24 mouse cellular contexts compared by ENCODE assay signal in genomic region chr6:86623201-86623600, GRCm38 (mm10). TPM values are rescaled to one million over a fixed set of nuclear protein-coding genes. Genes with fewer than 3 reads are reported as not detected.
DNase-seq lines count a peak whose midpoint lies in the region; ATAC-seq lines count a peak whose summit lies in the region.
"Had no signal": no experiment of that assay in that cellular context is flagged by ENCODE, and none has a peak within 500 bp of the region (broad histone marks: within the 10 kb centered on the region; RNA-seq: fewer than 3 reads in every experiment).

No protein-coding gene starts in this region.

- H3K27me3 ChIP-seq in limb, embryonic 10.5 days (ENCODE audit: low read depth, poor library complexity, severe bottlenecking), result peaks cover 11% of the 10 kb centered on the region; the same call in 1 of the 2 replicates
- H3K27me3 ChIP-seq in forebrain, embryonic 12.5 days, result no peaks in the 10 kb centered on the region
- H3K27me3 ChIP-seq: embryonic facial prominence, embryonic 12.5 days; hindbrain, embryonic 12.5 days; Patski had no signal

- WGBS in limb, embryonic 10.5 days, result 87% methylated on average over 4 of the region's 4 CpGs
- 82% methylated on average over 4 of the region's 4 CpGs for WGBS in forebrain, embryonic 12.5 days

- no peak for ATAC-seq in forebrain, embryonic 12.5 days (ENCODE audit: low FRiP score)
- ATAC-seq: activated CD4-positive, CD25-positive, alpha-beta regulatory T cell, adult 4 months; forebrain, embryonic 16.5 days; hindbrain, embryonic 16.5 days; inflammation-experienced regulatory T-cells, adult 6 months; intestine, postnatal 0 days; Patski had no signal

- DNase-seq in cerebellum, adult 18-20 months, result peak; percentile 30 to 32
- DNase-seq in cerebellum, adult 11 months, result no peak
- DNase-seq in cerebellum, adult 8-10 months, result peak; percentile 18
- DNase-seq in cerebellum, postnatal 10 days, result peak; percentile 37 to 40
- DNase-seq in limb, embryonic 10.5 days (ENCODE audit: low spot score), result no peak
- no peak for DNase-seq in gastrocnemius, postnatal 14 days
- no peak for DNase-seq in kidney, postnatal 25 days
- DNase-seq: adrenal gland, adult 8-10 months; gastrocnemius, postnatal 25 days; heart, postnatal 4 days; kidney, adult 8-10 months had no signal

- H3K4me3 ChIP-seq in limb, embryonic 10.5 days, result no peak overlapping the region
- no peak overlapping the region for H3K4me3 ChIP-seq in forebrain, embryonic 12.5 days (replicated peaks)
- H3K4me3 ChIP-seq: embryonic facial prominence, embryonic 12.5 days; heart, embryonic 12.5 days; hindbrain, embryonic 12.5 days had no signal

- no peaks in the 10 kb centered on the region for H3K36me3 ChIP-seq in limb, embryonic 10.5 days
- no peaks in the 10 kb centered on the region for H3K36me3 ChIP-seq in forebrain, embryonic 12.5 days (replicated peaks)
- H3K36me3 ChIP-seq: embryonic facial prominence, embryonic 12.5 days; heart, embryonic 12.5 days; hindbrain, embryonic 12.5 days had no signal

- H3K4me2 ChIP-seq in forebrain, embryonic 12.5 days, result no peak overlapping the region
- H3K4me2 ChIP-seq: embryonic facial prominence, embryonic 12.5 days; heart, embryonic 12.5 days; hindbrain, embryonic 12.5 days had no signal

- no peak overlapping the region for H3K9ac ChIP-seq in forebrain, embryonic 12.5 days
- H3K9ac ChIP-seq: embryonic facial prominence, embryonic 12.5 days; heart, embryonic 12.5 days; hindbrain, embryonic 12.5 days had no signal

- intact Hi-C loops in gastrocnemius, postnatal 14 days (cut with DNase I; ENCODE audit: low total_unique reads), result no loop called here

- peak overlapping the region; percentile 57; the same call in 1 of the 2 replicates for H3K27ac ChIP-seq in limb, embryonic 10.5 days
- H3K27ac ChIP-seq in forebrain, embryonic 12.5 days, result no peak overlapping the region
- H3K27ac ChIP-seq: embryonic facial prominence, embryonic 12.5 days; hindbrain, embryonic 12.5 days had no signal

- no peaks in the 10 kb centered on the region for H3K9me3 ChIP-seq in limb, embryonic 10.5 days (replicated peaks)
- no peaks in the 10 kb centered on the region for H3K9me3 ChIP-seq in forebrain, embryonic 12.5 days
- H3K9me3 ChIP-seq: embryonic facial prominence, embryonic 12.5 days; heart, embryonic 12.5 days; hindbrain, embryonic 12.5 days had no signal

- H3K4me1 ChIP-seq in limb, embryonic 10.5 days, result peaks cover 29% of the 10 kb centered on the region
- peaks cover 9% of the 10 kb centered on the region; the same call in 1 of the 2 replicates for H3K4me1 ChIP-seq in forebrain, embryonic 12.5 days
- H3K4me1 ChIP-seq: embryonic facial prominence, embryonic 12.5 days had no signal

RNA-seq across cellular contexts. Expression of gene Asprv1, which starts 4.8 kb away (rescaled TPM):
- 0.87 and 1.6 TPM in 2 replicates for polyA plus RNA-seq in limb, embryonic 10.5 days (2016; fragmentation: Nextera tagmentation; extraction: Ambion mirVana)
- total RNA-seq in gastrocnemius, postnatal 14 days (2021), result under 1 TPM in 1 of 2 experiments, not detected in 1; 0.13 TPM
- polyA plus RNA-seq in forebrain, embryonic 12.5 days (2016; fragmentation: Nextera tagmentation; extraction: Ambion mirVana), result 0.52 and 0.87 TPM in 2 replicates
- total RNA-seq: gastrocnemius, adult 18-20 months; gastrocnemius, postnatal 25 days; heart, adult 8-10 months; MEL had no signal
- polyA plus RNA-seq: Patski had no signal

RNA-seq across cellular contexts. Expression of gene Mxd1, which starts 45.8 kb away (rescaled TPM):
- 8.6 and 13.5 TPM in 2 replicates for polyA plus RNA-seq in limb, embryonic 10.5 days (2016; fragmentation: Nextera tagmentation; extraction: Ambion mirVana)
- total RNA-seq in gastrocnemius, postnatal 14 days (2021), result 1 to 10 TPM; 3.9 to 4.0 TPM
- 23.8 and 26.8 TPM in 2 replicates for polyA plus RNA-seq in forebrain, embryonic 12.5 days (2016; fragmentation: Nextera tagmentation; extraction: Ambion mirVana)

Comparison
In these comparisons a context has a peak if more than half of its experiments do, and no peak if none do; other contexts are left out.
1. DNase-seq: peak in cerebellum, adult 18-20 months (2 of 2), cerebellum, adult 8-10 months (single experiment) and cerebellum, postnatal 10 days (2 of 2); none in cerebellum, adult 11 months (single experiment), limb, embryonic 10.5 days (single experiment), gastrocnemius, postnatal 14 days (single experiment) and kidney, postnatal 25 days (0 of 2).